Mouse (Mus musculus) lung, postnatal 0 days (tissue): ENCODE measurements around the gene Man2b2.

Source experiments
- CTCF ChIP-seq: IDR thresholded peaks from 2 replicates; pipeline ENCODE4 v1.5.1; 2016; ENCODE audit warnings: antibody characterized with exemption, mild to moderate bottlenecking
- EP300 ChIP-seq: IDR thresholded peaks from 2 replicates; pipeline ENCODE4 v1.6.1; 2016; ENCODE audit warnings: antibody characterized with exemption, mild to moderate bottlenecking, control low read depth

DNA sequence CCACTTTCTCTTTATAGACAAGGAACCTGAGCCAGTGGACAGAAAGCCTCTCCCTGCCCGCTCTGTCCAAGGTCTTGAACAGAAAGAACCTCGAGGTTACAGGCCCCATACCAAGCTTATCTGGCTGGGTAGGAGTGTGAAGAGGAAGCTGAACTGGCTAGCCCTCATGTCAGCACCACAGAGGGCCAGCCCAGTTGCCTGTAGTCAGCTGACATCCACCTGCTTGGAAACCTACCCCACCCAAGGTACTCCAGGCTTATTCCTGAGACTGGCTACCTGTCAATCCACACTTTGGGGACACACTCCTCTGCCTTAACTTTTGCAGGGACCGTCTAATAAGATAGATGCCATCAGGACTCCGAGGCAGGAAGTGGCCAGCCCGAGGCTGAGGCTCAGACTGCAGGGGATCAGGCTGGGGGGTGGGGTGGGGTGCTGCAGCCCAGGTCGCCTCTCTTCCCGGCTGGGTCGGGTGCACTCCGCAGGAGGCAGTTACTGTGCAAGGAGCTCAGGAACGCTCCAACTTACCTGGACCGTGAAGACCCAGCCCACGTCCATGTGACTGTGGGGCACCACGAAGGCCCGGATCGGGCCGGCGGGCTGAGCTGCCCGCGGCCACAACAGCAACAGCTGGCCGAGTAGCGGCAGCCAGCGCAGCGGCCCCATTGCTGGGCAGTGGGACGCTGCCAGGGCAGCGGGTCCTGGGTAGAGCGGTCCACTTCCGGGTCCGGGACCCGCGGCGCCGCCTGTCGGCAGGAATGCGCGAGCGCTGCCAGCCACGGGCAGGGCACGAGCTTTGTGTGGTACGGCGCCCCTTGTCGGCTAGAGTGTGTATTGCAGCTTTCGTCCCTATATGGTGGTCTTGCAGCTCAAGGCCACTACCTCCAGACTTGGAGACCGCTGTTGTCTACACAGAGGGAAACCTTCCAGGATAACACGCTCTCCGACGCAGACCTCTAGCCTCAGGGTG, at the start of gene Man2b2:
- peak; percentile 100 for TF ChIP-seq CTCF
- TF ChIP-seq EP300 = no peak
